Mouse (Mus musculus): ENCODE measurements around the gene Prss43.

GRCm38 (mm10) chr9:110821436-110821835, 5.1 kb upstream of the Prss43 start:
- TF ChIP-seq CTCF (IDR thresholded peaks at IDR 0.05; ENCODE audit: insufficient read depth, low read length) = no peak
- no peak for TF ChIP-seq POLR2A (IDR thresholded peaks at IDR 0.05; ENCODE audit: borderline replicate concordance, extremely low read depth, low read depth, low read length)

Measured in lung, adult 2 months (tissue).